ENCODE assay signal across 8 mouse cellular contexts in genomic region chr8:94874358-94874757, GRCm38 (mm10). TPM values are rescaled to one million over a fixed set of nuclear protein-coding genes. Genes with fewer than 3 reads are reported as not detected.
DNase-seq lines count a peak whose midpoint lies in the region; ATAC-seq and TF ChIP-seq lines count a peak whose summit lies in the region.

No protein-coding gene starts in this region.

- ATAC-seq in hindbrain, embryonic 15.5 days (ENCODE audit: low FRiP score, low read depth) = no peak
- no peak for ATAC-seq in midbrain, embryonic 13.5 days

- 18% methylated on average over 6 of the region's 6 CpGs for WGBS in hindbrain, embryonic 15.5 days
- WGBS in midbrain, embryonic 13.5 days = 12% methylated on average over 6 of the region's 6 CpGs

- H3K4me1 ChIP-seq in hindbrain, embryonic 15.5 days (replicated peaks) = peaks cover 50% of the 10 kb centered on the region
- peaks cover 50% of the 10 kb centered on the region for H3K4me1 ChIP-seq in midbrain, embryonic 13.5 days (replicated peaks)

- H3K9ac ChIP-seq in hindbrain, embryonic 15.5 days = 0 out of 2 replicates have a peak overlapping the region, but pooled peaks have one; percentile 59
- no peak overlapping the region for H3K9ac ChIP-seq in midbrain, embryonic 13.5 days (replicated peaks)

- H3K27ac ChIP-seq in gastrocnemius, adult 2 months = peak overlapping the region; percentile 85
- no peak overlapping the region for H3K27ac ChIP-seq in hindbrain, embryonic 15.5 days (replicated peaks)
- no peak overlapping the region for H3K27ac ChIP-seq in midbrain, embryonic 13.5 days

- H3K36me3 ChIP-seq in hindbrain, embryonic 15.5 days = no peaks in the 10 kb centered on the region
- no peaks in the 10 kb centered on the region for H3K36me3 ChIP-seq in midbrain, embryonic 13.5 days
- H3K36me3 ChIP-seq in splenic B cell, adult 2 months (ENCODE audit: control insufficient read depth, insufficient read depth, low read length, poor library complexity, severe bottlenecking) = no peaks in the 10 kb centered on the region

- intact Hi-C loops in gastrocnemius, adult 2 months (cut with DNase I) = loop anchor here (1.0 kb wide), 1 partner anchor 34 kb away; no protein-coding TSS in a partner anchor
- intact Hi-C loops in left cerebral cortex, postnatal 4 days (cut with DNase I) = loop anchor here (5.0 kb wide), 1 partner anchor 38 kb away; no protein-coding TSS in a partner anchor

- peak overlapping the region; percentile 74 for H3K4me3 ChIP-seq in gastrocnemius, adult 2 months
- H3K4me3 ChIP-seq in hindbrain, embryonic 15.5 days = peak overlapping the region; percentile 67
- H3K4me3 ChIP-seq in midbrain, embryonic 13.5 days (replicated peaks) = peak overlapping the region; percentile 57; the same call in 1 of the 2 replicates

- no peaks in the 10 kb centered on the region for H3K9me3 ChIP-seq in hindbrain, embryonic 15.5 days
- no peaks in the 10 kb centered on the region for H3K9me3 ChIP-seq in midbrain, embryonic 13.5 days

- peak overlapping the region; percentile 99 for H3K4me2 ChIP-seq in hindbrain, embryonic 15.5 days
- 0 out of 2 replicates have a peak overlapping the region, but pooled peaks have one; percentile 5 for H3K4me2 ChIP-seq in midbrain, embryonic 13.5 days (replicated peaks)

- DNase-seq in left cerebral cortex, adult 18-20 months (ENCODE audit: low spot score in 2 of 2) = peak; percentile 73
- no peak for DNase-seq in left cerebral cortex, adult 11 months (ENCODE audit: low spot score)
- peak; percentile 75 to 83 for DNase-seq in cerebellum, postnatal 14 days
- DNase-seq in gastrocnemius, adult 2 months = peak; percentile 80
- peak; percentile 67 for DNase-seq in left cerebral cortex, postnatal 4 days
- DNase-seq in splenic B cell, adult 2 months (ENCODE audit: low read depth, low spot score) = peak; percentile 82

- TF ChIP-seq CTCF in gastrocnemius, adult 2 months (IDR thresholded peaks at IDR 0.05) = peak; percentile 97

- H3K27me3 ChIP-seq in hindbrain, embryonic 15.5 days = peaks cover 22% of the 10 kb centered on the region; the same call in 1 of the 2 replicates
- peaks cover 39% of the 10 kb centered on the region for H3K27me3 ChIP-seq in midbrain, embryonic 13.5 days
- no peaks in the 10 kb centered on the region for H3K27me3 ChIP-seq in splenic B cell, adult 2 months (ENCODE audit: control insufficient read depth, insufficient read depth, low read length, poor library complexity, severe bottlenecking)

RNA-seq across cellular contexts. Expression of gene Dok4, which starts 1.8 kb away (rescaled TPM):
- 10 to 100 TPM; 18.6 to 20.9 TPM for total RNA-seq in left cerebral cortex, adult 18-20 months (2021)
- 1 to 10 TPM; 2.7 to 6.1 TPM for total RNA-seq in gastrocnemius, adult 2 months (2021)
- polyA plus RNA-seq in hindbrain, embryonic 15.5 days (2015; fragmentation: Nextera tagmentation; extraction: Ambion mirVana) = 84.1 and 88.9 TPM in 2 replicates
- total RNA-seq in left cerebral cortex, postnatal 4 days (2021) = 100 to 1,000 TPM; 181 to 191 TPM
- 51.2 and 54.5 TPM in 2 replicates for polyA plus RNA-seq in midbrain, embryonic 13.5 days (2015; fragmentation: Nextera tagmentation; extraction: Ambion mirVana)

RNA-seq across cellular contexts. Expression of gene Polr2c, which starts 17.1 kb away (rescaled TPM):
- total RNA-seq in left cerebral cortex, adult 18-20 months (2021) = 10 to 100 TPM; 74.5 to 75.7 TPM
- 10 to 100 TPM; 47.3 to 49.8 TPM for total RNA-seq in gastrocnemius, adult 2 months (2021)
- polyA plus RNA-seq in hindbrain, embryonic 15.5 days (2015; fragmentation: Nextera tagmentation; extraction: Ambion mirVana) = 111 TPM in 2 replicates
- total RNA-seq in left cerebral cortex, postnatal 4 days (2021) = 10 to 100 TPM; 53.6 to 63.3 TPM
- 133 and 140 TPM in 2 replicates for polyA plus RNA-seq in midbrain, embryonic 13.5 days (2015; fragmentation: Nextera tagmentation; extraction: Ambion mirVana)

RNA-seq across cellular contexts. Expression of gene Ciapin1, which starts 36.2 kb away (rescaled TPM):
- 10 to 100 TPM; 72.3 to 75.6 TPM for total RNA-seq in left cerebral cortex, adult 18-20 months (2021)
- total RNA-seq in gastrocnemius, adult 2 months (2021) = 10 to 100 TPM; 29.7 to 44.5 TPM
- 194 and 197 TPM in 2 replicates for polyA plus RNA-seq in hindbrain, embryonic 15.5 days (2015; fragmentation: Nextera tagmentation; extraction: Ambion mirVana)
- total RNA-seq in left cerebral cortex, postnatal 4 days (2021) = 10 to 100 TPM; 84.3 to 84.6 TPM
- polyA plus RNA-seq in midbrain, embryonic 13.5 days (2015; fragmentation: Nextera tagmentation; extraction: Ambion mirVana) = 202 and 203 TPM in 2 replicates

RNA-seq across cellular contexts. Expression of gene Coq9, which starts 36.2 kb away (rescaled TPM):
- 10 to 100 TPM; 76.6 to 90.5 TPM for total RNA-seq in left cerebral cortex, adult 18-20 months (2021)
- 100 to 1,000 TPM; 359 to 480 TPM for total RNA-seq in gastrocnemius, adult 2 months (2021)
- 57.6 and 59.6 TPM in 2 replicates for polyA plus RNA-seq in hindbrain, embryonic 15.5 days (2015; fragmentation: Nextera tagmentation; extraction: Ambion mirVana)
- 10 to 100 TPM; 41.8 to 42.4 TPM for total RNA-seq in left cerebral cortex, postnatal 4 days (2021)
- polyA plus RNA-seq in midbrain, embryonic 13.5 days (2015; fragmentation: Nextera tagmentation; extraction: Ambion mirVana) = 56.1 and 61.6 TPM in 2 replicates

RNA-seq across cellular contexts. Expression of gene Ccdc102a, which starts 43.5 kb away (rescaled TPM):
- 1 to 10 TPM; 1.5 to 1.9 TPM for total RNA-seq in left cerebral cortex, adult 18-20 months (2021)
- total RNA-seq in gastrocnemius, adult 2 months (2021) = 1 to 10 TPM; 3.0 to 3.8 TPM
- polyA plus RNA-seq in hindbrain, embryonic 15.5 days (2015; fragmentation: Nextera tagmentation; extraction: Ambion mirVana) = 6.6 and 7.6 TPM in 2 replicates
- 1 to 10 TPM; 4.9 to 5.5 TPM for total RNA-seq in left cerebral cortex, postnatal 4 days (2021)
- polyA plus RNA-seq in midbrain, embryonic 13.5 days (2015; fragmentation: Nextera tagmentation; extraction: Ambion mirVana) = 4.0 and 6.0 TPM in 2 replicates

Comparison
In these comparisons a context has a peak if more than half of its experiments do, and no peak if none do; other contexts are left out.
1. RNA of gene Dok4, which starts 1.8 kb away (total RNA-seq): 181 to 191 TPM in left cerebral cortex, postnatal 4 days; 18.6 to 20.9 TPM in left cerebral cortex, adult 18-20 months and 2.7 to 6.1 TPM in gastrocnemius, adult 2 months; every median in the first group is over 4 times any median in the second.
2. Peak in every context shown above with its lines, with median percentiles within 50 percentile points of each other: H3K4me3 ChIP-seq.